Mouse (Mus musculus): Measurements from ENCODE around the gene Irgm1. TPM values are rescaled to one million over a fixed set of nuclear protein-coding genes. Genes with fewer than 3 reads are reported as not detected.
"Not testable (repeated sequence)": the region's sequence is repeated elsewhere in the genome, so short reads cannot be mapped to it uniquely, and the experiment has no call there.

Irgm1 gene
- polyA plus RNA-seq, 1 experiment from 2014 or later: 39.2 TPM

GRCm38 (mm10) chr11:48823536-48823972 lies 47.9 kb downstream of the Irgm1 start:
- in situ Hi-C loops (cut with MboI; ENCODE audit: low pct_unique_long_range_greater_than_20kb): loop anchor here (25.0 kb wide), 1 partner anchor 864 kb away; no protein-coding TSS in a partner anchor
- CTCF ChIA-PET: no interaction called here
- POLR2A ChIA-PET: no interaction called here
- H3K27me3 ChIP-seq: no peaks in the 10 kb centered on the region
- no peak for ATAC-seq
- TF ChIP-seq CTCF (IDR thresholded peaks at IDR 0.05): no peak
- no peak for DNase-seq (ENCODE audit: low read depth, low spot score)

- CTCF ChIA-PET: interaction anchor here (0.7 to 1.2 kb wide), 3 partner anchors 22 to 40 kb away, joined by 3 read pairs; no protein-coding TSS in a partner anchor
- in situ Hi-C loops (cut with MboI; ENCODE audit: low pct_unique_long_range_greater_than_20kb): loop anchor here (25.0 kb wide), 1 partner anchor 864 kb away; no protein-coding TSS in a partner anchor
- TF ChIP-seq CTCF (IDR thresholded peaks at IDR 0.05): no peak
- no peak for ATAC-seq
- DNase-seq (ENCODE audit: low read depth, low spot score): no peak
- POLR2A ChIA-PET: no interaction called here
- H3K27me3 ChIP-seq: no peaks in the 10 kb centered on the region
Observed at GRCm38 (mm10) chr11:48822768-48823512, 48.5 kb downstream of the Irgm1 start.

- in situ Hi-C loops (cut with MboI; ENCODE audit: low pct_unique_long_range_greater_than_20kb): loop anchor here (25.0 kb wide), 1 partner anchor 866 kb away; no protein-coding TSS in a partner anchor
- DNase-seq (ENCODE audit: low read depth, low spot score); H3K27me3 ChIP-seq; ATAC-seq; POLR2A ChIA-PET: not testable (repeated sequence)
- CTCF ChIA-PET: interaction anchor here (1.0 kb wide), 1 partner anchor 10 kb away, joined by 4 read pairs; no protein-coding TSS in a partner anchor
Observed at GRCm38 (mm10) chr11:48821299-48821698, 50.2 kb downstream of the Irgm1 start.

GRCm38 (mm10) chr11:48820308-48820674 lies 51.2 kb downstream of the Irgm1 start:
- DNase-seq (ENCODE audit: low read depth, low spot score) (no peak), ATAC-seq (no peak)
- TF ChIP-seq CTCF (IDR thresholded peaks at IDR 0.05): no peak
- H3K27me3 ChIP-seq: no peaks in the 10 kb centered on the region
- in situ Hi-C loops (cut with MboI; ENCODE audit: low pct_unique_long_range_greater_than_20kb): loop anchor here (25.0 kb wide), 1 partner anchor 867 kb away; no protein-coding TSS in a partner anchor
- ChIA-PET CTCF (interaction anchor here (1.0 to 2.2 kb wide), 2 partner anchors 11 kb away, joined by 4 to 8 read pairs; no protein-coding TSS in a partner anchor), POLR2A (no interaction called here)

GRCm38 (mm10) chr11:48819614-48820307 lies 51.7 kb downstream of the Irgm1 start:
- DNase-seq (ENCODE audit: low read depth, low spot score) (no peak), ATAC-seq (no peak)
- in situ Hi-C loops (cut with MboI; ENCODE audit: low pct_unique_long_range_greater_than_20kb): loop anchor here (25.0 kb wide), 1 partner anchor 868 kb away; no protein-coding TSS in a partner anchor
- POLR2A ChIA-PET: no interaction called here
- H3K27me3 ChIP-seq: no peaks in the 10 kb centered on the region
- TF ChIP-seq CTCF (IDR thresholded peaks at IDR 0.05): no peak
- CTCF ChIA-PET: interaction anchor here (1.0 to 2.2 kb wide), 2 partner anchors 11 to 12 kb away, joined by 4 to 8 read pairs; no protein-coding TSS in a partner anchor

GRCm38 (mm10) chr11:48818346-48818745 lies 53.1 kb downstream of the Irgm1 start:
- in situ Hi-C loops (cut with MboI; ENCODE audit: low pct_unique_long_range_greater_than_20kb): loop anchor here (25.0 kb wide), 1 partner anchor 869 kb away; no protein-coding TSS in a partner anchor
- TF ChIP-seq CTCF (IDR thresholded peaks at IDR 0.05): no peak
- H3K27me3 ChIP-seq: no peaks in the 10 kb centered on the region
- CTCF ChIA-PET: interaction anchor here (1.2 to 1.5 kb wide), 3 partner anchors 19 to 40 kb away, joined by 3 to 5 read pairs (median 3); no protein-coding TSS in a partner anchor
- DNase-seq (ENCODE audit: low read depth, low spot score) (peak; percentile 81), ATAC-seq (peak; percentile 15)
- POLR2A ChIA-PET: interaction anchor here (0.7 kb wide), 1 partner anchor 19 kb away, joined by 3 read pairs; no protein-coding TSS in a partner anchor

- TF ChIP-seq CTCF (IDR thresholded peaks at IDR 0.05): no peak
- H3K27me3 ChIP-seq: no peaks in the 10 kb centered on the region
- DNase-seq (ENCODE audit: low read depth, low spot score) (no peak), ATAC-seq (no peak)
- in situ Hi-C loops (cut with MboI; ENCODE audit: low pct_unique_long_range_greater_than_20kb): loop anchor here (25.0 kb wide), 1 partner anchor 870 kb away; no protein-coding TSS in a partner anchor
- POLR2A ChIA-PET: interaction anchor here (0.7 to 2.3 kb wide), 2 partner anchors 10 to 20 kb away, joined by 3 to 14 read pairs; no protein-coding TSS in a partner anchor
- CTCF ChIA-PET: interaction anchor here (1.2 to 1.5 kb wide), 3 partner anchors 19 to 41 kb away, joined by 3 to 5 read pairs (median 3); no protein-coding TSS in a partner anchor
Observed at GRCm38 (mm10) chr11:48817794-48818193, 53.7 kb downstream of the Irgm1 start.

GRCm38 (mm10) chr11:48816800-48817665 lies 54.5 kb downstream of the Irgm1 start, which contains the start of gene Trim41:
Gene Trim41 (minus strand): TSS chr11:48817353.
- peak; percentile 82 for ATAC-seq

GRCm38 (mm10) chr11:48816281-48816781 lies 55.2 kb downstream of the Irgm1 start:
- no peak for DNase-seq (ENCODE audit: low read depth, low spot score)
- ChIA-PET CTCF (interaction anchor here (0.9 kb wide), 1 partner anchor 9 kb away, joined by 4 read pairs; no protein-coding TSS in a partner anchor), POLR2A (interaction anchor here (1.1 to 2.3 kb wide), 3 partner anchors 9 to 42 kb away, joined by 4 to 14 read pairs (median 5); partner anchors contain the start of gene Rack1)
- peak; percentile 44 for ATAC-seq
- no peaks in the 10 kb centered on the region for H3K27me3 ChIP-seq
- in situ Hi-C loops (cut with MboI; ENCODE audit: low pct_unique_long_range_greater_than_20kb): loop anchor here (25.0 kb wide), 1 partner anchor 871 kb away; no protein-coding TSS in a partner anchor
- no peak for TF ChIP-seq CTCF (IDR thresholded peaks at IDR 0.05)

More at GRCm38 (mm10) chr11:48816800-48817665, 54.5 kb downstream of the Irgm1 start, which contains the start of gene Trim41:
- ChIA-PET CTCF (interaction anchor here (1.2 kb wide), 1 partner anchor 21 kb away, joined by 3 read pairs; no protein-coding TSS in a partner anchor), POLR2A (interaction anchor here (1.3 to 2.3 kb wide), 2 partner anchors 9 to 17 kb away, joined by 4 to 14 read pairs; partner anchors contain the start of gene Rack1)
- peak; percentile 88 for DNase-seq (ENCODE audit: low read depth, low spot score)
- H3K27me3 ChIP-seq: no peaks in the 10 kb centered on the region
- in situ Hi-C loops (cut with MboI; ENCODE audit: low pct_unique_long_range_greater_than_20kb): loop anchor here (25.0 kb wide), 1 partner anchor 870 kb away; no protein-coding TSS in a partner anchor
- TF ChIP-seq CTCF (IDR thresholded peaks at IDR 0.05): no peak

Measured in Patski (cell line).